Mouse (Mus musculus) thymus, postnatal 4 days (tissue): ENCODE results near the gene Smok2b.
"Not testable (repeated sequence)": the region's sequence is repeated elsewhere in the genome, so short reads cannot be mapped to it uniquely, and the experiment has no call there.

ENCODE experiments used
- DNase-seq: peaks from one replicate; pipeline ENCODE4 v3.0.0; 2021

The Smok2b gene

DNA sequence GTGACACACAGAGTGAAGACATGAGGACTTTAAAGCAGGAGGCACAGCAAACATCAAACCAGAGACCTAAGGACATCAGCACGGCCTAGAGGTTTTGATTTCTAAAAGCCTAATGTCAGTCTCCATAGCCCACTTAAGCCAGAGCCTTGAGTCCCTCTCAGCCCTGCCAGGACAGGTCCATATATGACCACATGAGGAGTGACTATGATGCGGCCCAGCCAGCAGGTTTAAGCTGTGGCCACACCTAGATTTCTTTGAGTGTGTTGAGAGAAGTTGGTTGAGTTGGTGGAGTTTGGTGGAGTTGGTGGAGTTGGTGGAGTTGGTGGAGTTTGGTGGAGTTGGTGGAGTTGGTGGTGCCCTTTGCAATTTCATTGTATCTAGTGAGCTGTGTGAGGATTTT lies at the start of gene Smok2b:
Gene Smok2b, plus strand, starts transcription at position 301 of the 400 bp plus-strand sequence.
- DNase-seq, result not testable (repeated sequence)

- DNase-seq, result not testable (repeated sequence)
These were observed 49.6 kb upstream of the Smok2b start for GRCm38 (mm10) chr17:13180491-13180890.

GRCm38 (mm10) chr17:13182712-13183111 lies 47.3 kb upstream of the Smok2b start:
- DNase-seq, result not testable (repeated sequence)

GRCm38 (mm10) chr17:13184514-13184913 lies 45.5 kb upstream of the Smok2b start:
- not testable (repeated sequence) for DNase-seq

DNA sequence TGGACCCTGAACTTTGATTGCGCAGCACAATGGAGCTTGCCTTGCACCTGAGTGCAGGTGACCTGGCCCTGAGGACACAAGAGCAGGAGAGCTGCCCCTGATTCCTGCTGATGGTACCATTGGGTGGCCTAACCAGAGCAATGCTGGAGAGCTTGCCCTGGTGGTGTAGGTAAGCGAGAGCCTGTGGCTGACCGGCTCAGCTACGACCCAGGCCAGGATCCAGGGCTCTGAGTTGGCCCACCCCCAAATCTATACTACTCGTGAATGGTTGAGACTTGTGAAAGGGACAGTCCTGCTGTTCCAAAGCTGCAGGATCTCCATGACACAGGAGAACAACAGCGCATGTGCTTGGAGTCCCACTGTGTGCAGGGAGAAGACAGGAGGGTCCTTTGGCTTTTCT lies 43.5 kb upstream of the Smok2b start:
- DNase-seq, result not testable (repeated sequence)

GRCm38 (mm10) chr17:13187621-13188020 lies 42.4 kb upstream of the Smok2b start:
- not testable (repeated sequence) for DNase-seq

DNA sequence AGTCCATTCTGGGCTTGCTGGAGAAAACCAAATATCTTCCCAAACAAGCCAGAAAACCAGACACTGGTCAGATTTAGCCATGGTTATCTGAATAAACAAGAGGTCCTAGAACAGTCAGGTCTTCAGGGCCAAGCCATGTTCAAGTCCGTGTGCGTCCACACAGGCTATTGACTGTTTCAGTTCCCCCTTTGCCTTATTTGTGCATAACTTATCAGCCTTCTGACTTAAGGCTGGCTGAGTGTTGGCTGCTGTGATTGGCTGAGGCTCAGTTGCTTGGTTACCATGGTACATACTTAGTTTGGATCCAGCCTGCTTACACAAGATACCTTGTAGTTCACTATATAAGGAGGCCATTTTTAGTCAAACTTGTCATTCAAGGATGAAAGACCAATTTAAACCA lies 41.2 kb upstream of the Smok2b start:
- DNase-seq, result not testable (repeated sequence)

GRCm38 (mm10) chr17:13190836-13191583 lies 39.0 kb upstream of the Smok2b start:
- not testable (repeated sequence) for DNase-seq

GRCm38 (mm10) chr17:13196486-13196885 lies 33.6 kb upstream of the Smok2b start:
- DNase-seq, result not testable (repeated sequence)

- DNase-seq, result not testable (repeated sequence)
These were observed 31.2 kb upstream of the Smok2b start for GRCm38 (mm10) chr17:13198812-13199211.

DNA sequence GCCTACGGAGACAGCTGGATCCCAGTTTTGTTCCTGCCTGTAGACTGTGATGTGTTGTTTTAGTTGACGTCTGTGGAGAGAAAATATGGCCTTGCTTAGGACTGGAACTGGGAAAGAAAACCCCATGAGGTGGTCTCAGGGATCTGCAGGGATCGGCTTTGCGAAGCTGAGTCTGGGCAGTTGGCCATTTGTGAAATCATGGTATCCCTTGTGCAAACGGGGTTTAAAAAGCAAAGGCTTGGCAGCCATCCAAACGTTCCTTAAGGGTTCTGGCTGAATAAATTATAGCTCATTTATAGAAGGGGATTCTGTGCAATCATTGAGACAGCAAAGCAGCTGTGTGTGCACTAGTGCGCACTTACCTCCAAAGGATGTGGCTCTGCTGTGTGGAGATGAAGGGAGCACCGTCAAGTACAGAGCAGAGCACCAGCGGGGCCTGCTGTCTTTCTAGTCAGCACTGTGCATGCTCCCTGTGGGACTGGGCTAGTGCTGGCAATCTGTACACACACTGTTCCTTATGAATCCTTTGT lies 30.1 kb upstream of the Smok2b start:
- DNase-seq, result not testable (repeated sequence)

- not testable (repeated sequence) for DNase-seq
These were observed 28.5 kb upstream of the Smok2b start for GRCm38 (mm10) chr17:13201551-13201950.

DNA sequence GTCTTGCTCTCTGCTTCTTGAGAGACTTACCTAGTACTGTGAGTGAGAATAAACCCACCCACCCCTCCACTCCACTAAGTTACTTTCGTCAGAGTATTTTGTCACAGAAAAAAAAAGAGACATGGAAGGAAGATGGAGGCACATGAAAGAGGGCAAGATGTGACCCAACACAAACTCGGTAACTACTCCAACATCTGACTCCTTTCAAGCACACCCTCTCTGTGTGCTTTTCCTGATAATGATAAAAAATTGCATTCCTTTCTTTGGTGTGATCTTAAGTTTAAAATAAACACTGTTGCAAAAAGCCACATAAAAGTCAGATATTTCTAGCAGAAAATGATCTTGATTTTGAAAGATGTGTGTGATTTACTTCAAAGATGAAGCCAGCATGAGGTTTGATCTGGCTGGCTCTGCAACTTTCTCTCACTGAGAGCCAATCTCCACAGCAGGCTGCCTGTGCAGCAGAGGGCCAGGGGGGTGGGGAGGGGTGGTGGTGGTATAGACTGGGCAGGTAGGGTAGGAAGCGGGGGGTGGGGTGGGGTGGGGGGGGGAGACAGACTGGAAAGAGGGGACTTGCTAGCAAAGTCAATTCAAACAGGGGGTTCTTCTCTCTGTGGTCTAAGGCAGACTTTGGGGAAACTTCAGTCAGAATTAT lies 27.5 kb upstream of the Smok2b start:
- not testable (repeated sequence) for DNase-seq

GRCm38 (mm10) chr17:13205247-13205646 lies 24.8 kb upstream of the Smok2b start:
- DNase-seq, result not testable (repeated sequence)

GRCm38 (mm10) chr17:13206491-13206890 lies 23.6 kb upstream of the Smok2b start:
- DNase-seq, result no peak

GRCm38 (mm10) chr17:13208460-13208859 lies 21.6 kb upstream of the Smok2b start:
- DNase-seq, result not testable (repeated sequence)

- DNase-seq, result no peak
These were observed 17.8 kb upstream of the Smok2b start for GRCm38 (mm10) chr17:13212136-13212850.

GRCm38 (mm10) chr17:13214169-13214568 lies 15.9 kb upstream of the Smok2b start:
- no peak for DNase-seq

DNA sequence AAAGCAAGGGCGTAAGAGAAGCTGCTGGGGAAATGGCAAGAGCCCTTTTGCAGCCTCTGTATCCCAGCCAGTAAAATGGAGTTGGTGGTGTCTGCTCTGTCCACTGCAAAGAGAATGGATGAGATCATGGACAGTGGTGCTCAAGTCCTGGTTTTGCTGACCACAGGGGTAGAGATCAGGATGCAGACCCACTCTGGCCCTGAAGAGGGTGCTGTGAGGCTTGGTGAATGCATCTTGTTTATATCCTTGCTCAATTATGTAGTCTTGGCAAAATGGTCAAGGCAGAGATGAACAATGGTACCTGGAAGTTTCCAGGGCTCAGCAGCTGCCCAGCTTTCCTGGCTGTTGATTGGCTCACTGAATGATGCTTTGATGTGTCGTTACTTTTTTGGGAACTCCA lies 14.5 kb upstream of the Smok2b start:
- DNase-seq, result no peak

DNA sequence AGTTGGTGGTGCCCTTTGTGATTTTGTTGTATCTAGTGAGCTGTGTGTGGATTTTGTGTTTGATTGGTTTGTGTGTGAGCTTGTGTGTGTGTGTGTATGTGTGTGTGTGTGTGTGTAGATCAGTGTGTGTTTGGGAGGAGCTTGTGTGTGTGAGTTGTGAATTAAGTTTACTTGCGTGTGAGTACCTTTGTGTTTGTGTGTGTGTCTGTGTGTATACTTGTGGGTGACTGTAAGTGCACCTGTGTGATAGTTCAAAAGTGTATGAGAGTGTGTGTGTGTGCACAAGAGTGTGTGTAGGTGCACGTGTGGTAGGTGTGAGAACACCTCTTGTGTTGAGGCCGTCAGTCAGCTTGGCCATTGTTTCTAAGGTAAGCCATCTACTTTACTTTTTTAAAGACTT lies 9.2 kb upstream of the Smok2b start, which contains the start of gene Smok2a:
Gene Smok2a, plus strand, starts transcription at position 301 of the 400 bp plus-strand sequence.
- no peak for DNase-seq

GRCm38 (mm10) chr17:13221921-13222320 lies 8.1 kb upstream of the Smok2b start:
- not testable (repeated sequence) for DNase-seq

DNA sequence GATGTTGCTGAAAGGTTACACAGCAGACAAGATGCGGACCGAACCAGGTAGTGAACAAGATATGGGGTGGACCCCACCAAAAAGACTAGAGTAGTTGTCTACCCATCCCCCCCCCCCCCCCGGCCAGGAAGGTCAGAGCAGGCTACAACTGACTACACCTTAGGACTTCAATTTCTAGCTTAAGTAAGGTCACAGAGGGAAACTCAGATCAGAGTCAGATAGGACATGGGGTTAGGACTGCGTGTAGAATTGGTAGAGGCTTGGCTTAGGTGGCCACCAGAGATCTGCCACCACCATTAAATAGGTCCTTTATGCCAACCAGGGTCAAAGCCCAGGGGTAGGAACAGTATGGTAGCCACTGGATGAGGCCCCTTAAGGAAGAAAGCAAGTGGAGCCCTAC lies 9.4 kb downstream of the Smok2b start:
- DNase-seq, result not testable (repeated sequence)
